Mouse (Mus musculus): ENCODE results near the gene Dhrs4. TPM values are rescaled to one million over a fixed set of nuclear protein-coding genes. Genes with fewer than 3 reads are reported as not detected.

The Dhrs4 gene
- polyA plus RNA-seq, 1 experiment from 2014 or later = 36.5 TPM

GRCm38 (mm10) chr14:55524785-55525184 lies 46.2 kb downstream of the Dhrs4 start, which contains the start of gene Nrl:
Gene Nrl, minus strand, starts transcription at chr14:55524981.
- WGBS = 36% methylated on average over 8 of the region's 8 CpGs
- H3K9ac ChIP-seq (ENCODE audit: low read length) = no peak within 1 kb of the TSS
- H3K36me3 ChIP-seq (ENCODE audit: control insufficient read depth, insufficient read depth, low read length) = no peaks in the 10 kb centered on the region
- no peak within 1 kb of the TSS for H3K27ac ChIP-seq (ENCODE audit: low read depth, low read length)
- H3K27me3 ChIP-seq (ENCODE audit: control insufficient read depth, insufficient read depth, low read length) = peaks cover 4% of the 10 kb centered on the region; the same call in 1 of the 2 replicates
- no peak for ATAC-seq (ENCODE audit: insufficient read depth, low FRiP score, low TSS enrichment)
- peaks cover 9% of the 10 kb centered on the region; the same call in 1 of the 2 replicates for H3K4me1 ChIP-seq (ENCODE audit: control insufficient read depth, insufficient read depth, low read length)
- H3K9me3 ChIP-seq (ENCODE audit: control insufficient read depth, low read length) = no peaks in the 10 kb centered on the region
- H3K4me3 ChIP-seq (ENCODE audit: low read depth, low read length) = no peak within 1 kb of the TSS
- H3K4me2 ChIP-seq (ENCODE audit: low read depth) = no peak within 1 kb of the TSS
- no peak for DNase-seq (ENCODE audit: low spot score)

GRCm38 (mm10) chr14:55526674-55527073 lies 48.1 kb downstream of the Dhrs4 start:
- Histone ChIP-seq H3K4me1 (ENCODE audit: control insufficient read depth, insufficient read depth, low read length) (no peaks in the 10 kb centered on the region), H3K27ac (ENCODE audit: low read depth, low read length) (no peak overlapping the region), H3K36me3 (ENCODE audit: control insufficient read depth, insufficient read depth, low read length) (no peaks in the 10 kb centered on the region), H3K9ac (ENCODE audit: low read length) (no peak overlapping the region), H3K4me3 (ENCODE audit: low read depth, low read length) (no peak overlapping the region), H3K27me3 (ENCODE audit: control insufficient read depth, insufficient read depth, low read length) (peaks cover 4% of the 10 kb centered on the region; the same call in 1 of the 2 replicates), H3K9me3 (ENCODE audit: control insufficient read depth, low read length) (no peaks in the 10 kb centered on the region), H3K4me2 (ENCODE audit: low read depth) (no peak overlapping the region)
- WGBS = 83% methylated on average over 2 of the region's 2 CpGs
- DNase-seq (ENCODE audit: low spot score) (no peak), ATAC-seq (ENCODE audit: insufficient read depth, low FRiP score, low TSS enrichment) (no peak)

- DNase-seq (ENCODE audit: low spot score) (no peak), ATAC-seq (ENCODE audit: insufficient read depth, low FRiP score, low TSS enrichment) (no peak)
- 18% methylated on average over 3 of the region's 3 CpGs for WGBS
- Histone ChIP-seq H3K4me1 (ENCODE audit: control insufficient read depth, insufficient read depth, low read length) (no peaks in the 10 kb centered on the region), H3K27ac (ENCODE audit: low read depth, low read length) (no peak overlapping the region), H3K9ac (ENCODE audit: low read length) (no peak overlapping the region), H3K27me3 (ENCODE audit: control insufficient read depth, insufficient read depth, low read length) (no peaks in the 10 kb centered on the region), H3K4me2 (ENCODE audit: low read depth) (no peak overlapping the region), H3K4me3 (ENCODE audit: low read depth, low read length) (no peak overlapping the region), H3K9me3 (ENCODE audit: control insufficient read depth, low read length) (no peaks in the 10 kb centered on the region), H3K36me3 (ENCODE audit: control insufficient read depth, insufficient read depth, low read length) (no peaks in the 10 kb centered on the region)
Observed at GRCm38 (mm10) chr14:55527940-55528339, 49.4 kb downstream of the Dhrs4 start.

GRCm38 (mm10) chr14:55536116-55536745 lies 57.7 kb downstream of the Dhrs4 start:
- 51% methylated on average over 6 of the region's 6 CpGs for WGBS
- no peaks in the 10 kb centered on the region for H3K27me3 ChIP-seq (ENCODE audit: control insufficient read depth, insufficient read depth, low read length)
- DNase-seq (ENCODE audit: low spot score) = peak; percentile 42

More at GRCm38 (mm10) chr14:55536116-55536745, 57.7 kb downstream of the Dhrs4 start:
- Histone ChIP-seq H3K4me3 (ENCODE audit: low read depth, low read length) (no peak overlapping the region), H3K9ac (ENCODE audit: low read length) (no peak overlapping the region), H3K27ac (ENCODE audit: low read depth, low read length) (no peak overlapping the region), H3K4me1 (ENCODE audit: control insufficient read depth, insufficient read depth, low read length) (0 out of 2 replicates have a peak, but pooled peaks cover 5% of the 10 kb centered on the region), H3K4me2 (ENCODE audit: low read depth) (no peak overlapping the region), H3K36me3 (ENCODE audit: control insufficient read depth, insufficient read depth, low read length) (no peaks in the 10 kb centered on the region), H3K9me3 (ENCODE audit: control insufficient read depth, low read length) (no peaks in the 10 kb centered on the region)
- ATAC-seq (ENCODE audit: insufficient read depth, low FRiP score, low TSS enrichment) = no peak

Other genes starting within 250 kb of the Dhrs4 start
- gene Carmil3, start 11.9 kb downstream of the Dhrs4 start, polyA plus RNA-seq (2014; fragmentation: Nextera tagmentation; extraction: Ambion mirVana) = 9.4 and 9.5 TPM in 2 replicates
- gene Cpne6, start 31.7 kb downstream of the Dhrs4 start, polyA plus RNA-seq (2014; fragmentation: Nextera tagmentation; extraction: Ambion mirVana) = 0.99 and 1.7 TPM in 2 replicates
- not detected in 2 replicates for gene Nrl, start 46.2 kb downstream of the Dhrs4 start, polyA plus RNA-seq (2014; fragmentation: Nextera tagmentation; extraction: Ambion mirVana)
- 14.5 and 14.7 TPM in 2 replicates for gene Pck2, start 61.5 kb downstream of the Dhrs4 start, polyA plus RNA-seq (2014; fragmentation: Nextera tagmentation; extraction: Ambion mirVana)
- gene Dcaf11, start 81.2 kb downstream of the Dhrs4 start, polyA plus RNA-seq (2014; fragmentation: Nextera tagmentation; extraction: Ambion mirVana) = 84.4 and 85.1 TPM in 2 replicates
- 0.80 TPM in 1 of 2 replicates, not detected in the other for gene A730061H03Rik, start 81.6 kb downstream of the Dhrs4 start, polyA plus RNA-seq (2014; fragmentation: Nextera tagmentation; extraction: Ambion mirVana)
- gene Fitm1, start 96.9 kb downstream of the Dhrs4 start, polyA plus RNA-seq (2014; fragmentation: Nextera tagmentation; extraction: Ambion mirVana) = 4.7 and 6.8 TPM in 2 replicates
- 112 and 123 TPM in 2 replicates for gene Psme1, start 99.4 kb downstream of the Dhrs4 start, polyA plus RNA-seq (2014; fragmentation: Nextera tagmentation; extraction: Ambion mirVana)
- gene Emc9, start 106.5 kb downstream of the Dhrs4 start, polyA plus RNA-seq (2014; fragmentation: Nextera tagmentation; extraction: Ambion mirVana) = 6.0 and 7.6 TPM in 2 replicates
- 188 and 218 TPM in 2 replicates for gene Psme2, start 112.4 kb downstream of the Dhrs4 start, polyA plus RNA-seq (2014; fragmentation: Nextera tagmentation; extraction: Ambion mirVana)
- gene Rnf31, start 113.0 kb downstream of the Dhrs4 start, polyA plus RNA-seq (2014; fragmentation: Nextera tagmentation; extraction: Ambion mirVana) = 10.2 and 13.0 TPM in 2 replicates
- 5.7 and 5.9 TPM in 2 replicates for gene Irf9, start 124.8 kb downstream of the Dhrs4 start, polyA plus RNA-seq (2014; fragmentation: Nextera tagmentation; extraction: Ambion mirVana)
- 12.0 and 12.4 TPM in 2 replicates for gene Rec8, start 139.3 kb downstream of the Dhrs4 start, polyA plus RNA-seq (2014; fragmentation: Nextera tagmentation; extraction: Ambion mirVana)
- gene Ipo4, start 157.2 kb downstream of the Dhrs4 start, polyA plus RNA-seq (2014; fragmentation: Nextera tagmentation; extraction: Ambion mirVana) = 99.2 and 104 TPM in 2 replicates
- 1.0 and 1.6 TPM in 2 replicates for gene Gm49378, start 159.1 kb downstream of the Dhrs4 start, polyA plus RNA-seq (2014; fragmentation: Nextera tagmentation; extraction: Ambion mirVana)
- 64.2 and 65.8 TPM in 2 replicates for gene Tm9sf1, start 165.0 kb downstream of the Dhrs4 start, polyA plus RNA-seq (2014; fragmentation: Nextera tagmentation; extraction: Ambion mirVana)
- gene Tssk4, start 171.4 kb downstream of the Dhrs4 start, polyA plus RNA-seq (2014; fragmentation: Nextera tagmentation; extraction: Ambion mirVana) = 0.89 and 0.93 TPM in 2 replicates
- 65.5 and 65.7 TPM in 2 replicates for gene Mdp1, start 181.8 kb downstream of the Dhrs4 start, polyA plus RNA-seq (2014; fragmentation: Nextera tagmentation; extraction: Ambion mirVana)
- 53.1 and 66.7 TPM in 2 replicates for gene Gmpr2, start 193.2 kb downstream of the Dhrs4 start, polyA plus RNA-seq (2014; fragmentation: Nextera tagmentation; extraction: Ambion mirVana)
- 573 and 583 TPM in 2 replicates for gene Nedd8, start 193.4 kb downstream of the Dhrs4 start, polyA plus RNA-seq (2014; fragmentation: Nextera tagmentation; extraction: Ambion mirVana)
- gene Tinf2, start 203.1 kb downstream of the Dhrs4 start, polyA plus RNA-seq (2014; fragmentation: Nextera tagmentation; extraction: Ambion mirVana) = 50.7 and 61.2 TPM in 2 replicates
- 0.37 and 0.57 TPM in 2 replicates for gene Tgm1, start 235.2 kb downstream of the Dhrs4 start, polyA plus RNA-seq (2014; fragmentation: Nextera tagmentation; extraction: Ambion mirVana)
- gene Rabggta, start 243.5 kb downstream of the Dhrs4 start, polyA plus RNA-seq (2014; fragmentation: Nextera tagmentation; extraction: Ambion mirVana) = 26.5 and 29.3 TPM in 2 replicates

Data from neural tube, embryonic 11.5 days (tissue).